Mouse (Mus musculus) heart, adult 2 months (tissue): Measurements from ENCODE around the gene Evi5l.

ENCODE experiments used
- CTCF ChIP-seq: fragments of 200-600 bp; IDR thresholded peaks from 2 replicates; pipeline ENCODE4 v1.8.1; 2022; ENCODE audit warnings: antibody characterized with exemption, mild to moderate bottlenecking, moderate library complexity
- POLR2A ChIP-seq: fragments of 200-500 bp; IDR thresholded peaks from 2 replicates; pipeline ENCODE4 v1.6.1; 2011; ENCODE audit warnings: mild to moderate bottlenecking, low read depth, low read length, control low read depth; ENCODE audit not compliant: insufficient read depth

- TF ChIP-seq CTCF (no peak), POLR2A (no peak)
Observed at GRCm38 (mm10) chr8:4165176-4165851, 1.1 kb upstream of the Evi5l start.
